Mouse (Mus musculus): ENCODE results near the gene Atp13a4.

DNA sequence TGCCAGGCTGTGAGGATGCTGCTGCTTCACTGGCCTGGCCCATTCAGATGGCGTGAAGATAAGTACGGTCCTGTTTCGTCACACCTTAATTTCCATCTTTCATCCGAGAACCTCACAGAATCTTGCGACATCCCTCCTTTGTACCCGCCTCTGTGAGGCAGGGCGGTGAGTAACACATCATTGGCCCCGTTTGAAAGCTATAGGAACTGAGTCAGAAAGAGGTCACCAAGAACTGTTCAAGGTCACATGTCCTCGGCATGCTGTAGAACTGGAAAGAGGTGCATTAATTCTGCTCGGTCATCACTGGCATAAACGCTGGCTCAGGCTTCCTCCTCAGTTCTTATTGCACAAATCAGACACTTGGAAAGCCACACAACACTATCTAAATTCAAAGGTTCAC, at the start of gene Atp13a4:
- no peak for TF ChIP-seq POLR2A (IDR thresholded peaks at IDR 0.05; ENCODE audit: insufficient read depth, low read depth, low read length)
- TF ChIP-seq CTCF (IDR thresholded peaks at IDR 0.05; ENCODE audit: insufficient read depth, low read depth, low read length) = no peak
